Mouse (Mus musculus) kidney, adult 2 months (tissue): ENCODE data around the gene Rap1gds1.

Experiments used
- CTCF ChIP-seq: fragments of 200-500 bp; conservative IDR thresholded peaks from 2 replicates; pipeline ENCODE4 v1.5.1; 2011; ENCODE audit warnings: low read depth, mild to moderate bottlenecking, control low read depth, low read length, moderate library complexity, mixed read lengths; ENCODE audit not compliant: insufficient read depth, insufficient read length
- POLR2A ChIP-seq: fragments of 200-500 bp; IDR thresholded peaks from one replicate; pipeline ENCODE4 v1.6.1; 2011; ENCODE audit warnings: low read depth, low read length, control low read depth

DNA sequence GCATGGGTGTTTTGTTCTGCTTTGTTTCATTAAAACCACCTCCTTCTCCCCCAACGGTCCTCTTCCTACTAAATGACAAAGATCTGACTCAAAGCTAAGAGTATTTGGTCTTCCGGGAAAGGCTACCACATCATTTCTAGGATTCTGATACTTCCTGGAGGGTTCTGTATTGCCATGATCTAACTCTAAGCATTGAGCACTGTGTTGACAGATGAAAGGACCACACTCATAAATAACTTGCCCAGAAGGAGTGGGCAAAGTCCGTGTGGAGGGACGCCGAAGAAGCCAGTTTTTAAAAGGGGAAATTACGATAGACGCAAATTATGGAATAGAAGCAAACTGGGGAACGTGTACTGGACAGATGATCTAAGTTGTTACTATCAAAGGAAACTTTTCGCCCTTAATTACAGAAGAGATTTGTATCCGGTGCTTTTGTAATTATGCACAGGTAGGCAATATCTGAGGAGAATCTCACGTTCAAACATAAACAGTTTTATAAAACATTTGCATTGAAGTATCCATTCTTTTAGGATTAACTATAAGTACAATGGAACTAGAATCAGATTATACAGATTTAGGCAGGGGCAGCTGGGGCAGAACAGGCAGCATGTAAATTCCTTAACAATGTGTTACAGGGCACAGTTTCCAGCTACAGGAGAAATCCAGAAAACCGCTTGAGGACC is 1.1 kb downstream of the Rap1gds1 start:
- TF ChIP-seq POLR2A (no peak), CTCF (no peak)
